Mouse (Mus musculus): ENCODE data around the gene Disp1. TPM values are rescaled to one million over a fixed set of nuclear protein-coding genes. Genes with fewer than 3 reads are reported as not detected.

Gene Disp1
- polyA plus RNA-seq (2015; fragmentation: Nextera tagmentation; extraction: Ambion mirVana) = 8.5 and 9.7 TPM in 2 replicates

- 4% methylated on average over 55 of the region's 56 CpGs for WGBS
- peaks cover 21% of the 10 kb centered on the region for H3K4me1 ChIP-seq (replicated peaks)
- H3K27me3 ChIP-seq = no peaks in the 10 kb centered on the region
- H3K4me3 ChIP-seq = peak within 1 kb of the TSS; percentile 73
- peak; percentile 92 for ATAC-seq (ENCODE audit: low FRiP score)
- peak within 1 kb of the TSS; percentile 90 for H3K9ac ChIP-seq
- peak within 1 kb of the TSS; percentile 66 for H3K27ac ChIP-seq
- H3K4me2 ChIP-seq = peak within 1 kb of the TSS; percentile 70
- H3K9me3 ChIP-seq = no peaks in the 10 kb centered on the region
- no peaks in the 10 kb centered on the region for H3K36me3 ChIP-seq
Measured at GRCm38 (mm10) chr1:183220796-183221718, at the start of gene Disp1. Gene Disp1, minus strand, starts transcription at chr1:183221522.

GRCm38 (mm10) chr1:183267666-183268065 lies 46.3 kb upstream of the Disp1 start:
- no peak for ATAC-seq (ENCODE audit: low FRiP score)
- WGBS = 83% methylated on average over 6 of the region's 6 CpGs
- H3K36me3 ChIP-seq = no peaks in the 10 kb centered on the region
- no peaks in the 10 kb centered on the region for H3K9me3 ChIP-seq
- H3K9ac ChIP-seq = no peak overlapping the region
- no peak overlapping the region for H3K27ac ChIP-seq
- H3K4me1 ChIP-seq (replicated peaks) = no peaks in the 10 kb centered on the region
- H3K27me3 ChIP-seq = no peaks in the 10 kb centered on the region
- no peak overlapping the region for H3K4me3 ChIP-seq
- no peak overlapping the region for H3K4me2 ChIP-seq

GRCm38 (mm10) chr1:183265921-183266467 lies 44.7 kb upstream of the Disp1 start:
- Histone ChIP-seq H3K4me3 (no peak overlapping the region), H3K9ac (no peak overlapping the region), H3K4me2 (no peak overlapping the region), H3K36me3 (no peaks in the 10 kb centered on the region), H3K27me3 (no peaks in the 10 kb centered on the region), H3K27ac (no peak overlapping the region), H3K4me1 (replicated peaks) (no peaks in the 10 kb centered on the region), H3K9me3 (no peaks in the 10 kb centered on the region)
- ATAC-seq (ENCODE audit: low FRiP score) = no peak
- WGBS = 76% methylated on average over 14 of the region's 14 CpGs

- H3K27ac ChIP-seq = no peak overlapping the region
- no peak for ATAC-seq (ENCODE audit: low FRiP score)
- no peaks in the 10 kb centered on the region for H3K27me3 ChIP-seq
- H3K4me3 ChIP-seq = no peak overlapping the region
- 80% methylated on average over 13 of the region's 13 CpGs for WGBS
- no peaks in the 10 kb centered on the region for H3K36me3 ChIP-seq
- H3K9ac ChIP-seq = no peak overlapping the region
- no peak overlapping the region for H3K4me2 ChIP-seq
- H3K4me1 ChIP-seq (replicated peaks) = no peaks in the 10 kb centered on the region
- no peaks in the 10 kb centered on the region for H3K9me3 ChIP-seq
Measured at GRCm38 (mm10) chr1:183264145-183265008, 43.1 kb upstream of the Disp1 start.

GRCm38 (mm10) chr1:183252574-183252973 lies 31.3 kb upstream of the Disp1 start:
- peaks cover 17% of the 10 kb centered on the region for H3K4me1 ChIP-seq (replicated peaks)
- H3K9ac ChIP-seq = 0 out of 2 replicates have a peak overlapping the region, but pooled peaks have one; percentile 15
- no peaks in the 10 kb centered on the region for H3K27me3 ChIP-seq
- 0 out of 2 replicates have a peak, but pooled peaks have one; percentile 32 for ATAC-seq (ENCODE audit: low FRiP score)
- H3K9me3 ChIP-seq = no peaks in the 10 kb centered on the region
- no peak overlapping the region for H3K4me3 ChIP-seq
- peak overlapping the region; percentile 71 for H3K27ac ChIP-seq
- no peaks in the 10 kb centered on the region for H3K36me3 ChIP-seq
- 0 out of 2 replicates have a peak overlapping the region, but pooled peaks have one; percentile 3 for H3K4me2 ChIP-seq
- 26% methylated on average over 10 of the region's 10 CpGs for WGBS

- Histone ChIP-seq H3K27ac (0 out of 2 replicates have a peak overlapping the region, but pooled peaks have one; percentile 71), H3K9me3 (no peaks in the 10 kb centered on the region), H3K4me2 (no peak overlapping the region), H3K4me1 (replicated peaks) (peaks cover 20% of the 10 kb centered on the region), H3K9ac (no peak overlapping the region), H3K4me3 (no peak overlapping the region), H3K36me3 (no peaks in the 10 kb centered on the region), H3K27me3 (no peaks in the 10 kb centered on the region)
- no peak for ATAC-seq (ENCODE audit: low FRiP score)
- WGBS = 82% methylated on average over 2 of the region's 2 CpGs
Measured at GRCm38 (mm10) chr1:183251818-183252217, 30.5 kb upstream of the Disp1 start.

- WGBS = 64% methylated on average over 4 of the region's 4 CpGs
- peaks cover 22% of the 10 kb centered on the region for H3K4me1 ChIP-seq (replicated peaks)
- H3K27ac ChIP-seq = no peak overlapping the region
- no peaks in the 10 kb centered on the region for H3K27me3 ChIP-seq
- no peak overlapping the region for H3K9ac ChIP-seq
- no peak overlapping the region for H3K4me2 ChIP-seq
- no peaks in the 10 kb centered on the region for H3K36me3 ChIP-seq
- no peak overlapping the region for H3K4me3 ChIP-seq
- no peak for ATAC-seq (ENCODE audit: low FRiP score)
- no peaks in the 10 kb centered on the region for H3K9me3 ChIP-seq
Measured at GRCm38 (mm10) chr1:183250612-183251011, 29.3 kb upstream of the Disp1 start.

- H3K27ac ChIP-seq = no peak overlapping the region
- no peak overlapping the region for H3K4me3 ChIP-seq
- 43% methylated on average over 1 of the region's 1 CpGs for WGBS
- ATAC-seq (ENCODE audit: low FRiP score) = no peak
- H3K9me3 ChIP-seq = no peaks in the 10 kb centered on the region
- H3K27me3 ChIP-seq = no peaks in the 10 kb centered on the region
- no peak overlapping the region for H3K4me2 ChIP-seq
- peaks cover 21% of the 10 kb centered on the region for H3K4me1 ChIP-seq (replicated peaks)
- no peak overlapping the region for H3K9ac ChIP-seq
- no peaks in the 10 kb centered on the region for H3K36me3 ChIP-seq
Measured at GRCm38 (mm10) chr1:183248144-183248543, 26.8 kb upstream of the Disp1 start.

- no peaks in the 10 kb centered on the region for H3K36me3 ChIP-seq
- 74% methylated on average over 7 of the region's 7 CpGs for WGBS
- H3K27me3 ChIP-seq = 0 out of 2 replicates have a peak, but pooled peaks cover 3% of the 10 kb centered on the region
- H3K4me2 ChIP-seq = no peak overlapping the region
- no peaks in the 10 kb centered on the region for H3K9me3 ChIP-seq
- H3K4me3 ChIP-seq = no peak overlapping the region
- no peak for ATAC-seq (ENCODE audit: low FRiP score)
- H3K9ac ChIP-seq = no peak overlapping the region
- H3K4me1 ChIP-seq (replicated peaks) = 0 out of 2 replicates have a peak, but pooled peaks cover 8% of the 10 kb centered on the region
- no peak overlapping the region for H3K27ac ChIP-seq
Measured at GRCm38 (mm10) chr1:183243293-183243692, 22.0 kb upstream of the Disp1 start.

- Histone ChIP-seq H3K9ac (no peak overlapping the region), H3K4me2 (no peak overlapping the region), H3K36me3 (no peaks in the 10 kb centered on the region), H3K9me3 (no peaks in the 10 kb centered on the region), H3K4me3 (no peak overlapping the region), H3K27me3 (0 out of 2 replicates have a peak, but pooled peaks cover 3% of the 10 kb centered on the region), H3K4me1 (replicated peaks) (no peaks in the 10 kb centered on the region; the same call in 1 of the 2 replicates), H3K27ac (no peak overlapping the region)
- 29% methylated on average over 2 of the region's 2 CpGs for WGBS
- no peak for ATAC-seq (ENCODE audit: low FRiP score)
Measured at GRCm38 (mm10) chr1:183237901-183238300, 16.6 kb upstream of the Disp1 start.

- Histone ChIP-seq H3K9ac (no peak overlapping the region), H3K9me3 (no peaks in the 10 kb centered on the region), H3K27ac (no peak overlapping the region), H3K4me3 (no peak overlapping the region), H3K4me1 (replicated peaks) (no peaks in the 10 kb centered on the region; the same call in 1 of the 2 replicates), H3K27me3 (0 out of 2 replicates have a peak, but pooled peaks cover 3% of the 10 kb centered on the region), H3K36me3 (no peaks in the 10 kb centered on the region), H3K4me2 (no peak overlapping the region)
- ATAC-seq (ENCODE audit: low FRiP score) = no peak
- WGBS = 90% methylated on average over 5 of the region's 5 CpGs
Measured at GRCm38 (mm10) chr1:183236460-183236859, 15.1 kb upstream of the Disp1 start.

Measured in hindbrain, embryonic 13.5 days (tissue).